Mouse (Mus musculus) cerebellum, postnatal 36 days (tissue): ENCODE data around the gene Sec22b.
A peak's percentile ranks its signal among the peaks of the same experiment; 100 is the strongest.

Experiments used
- DNase-seq, 2 experiments: peaks; one replicate each; pipeline ENCODE4 v3.0.0; 2021 to 2022; ENCODE audit warnings: mixed read lengths in 2 of 2

The Sec22b gene

DNA sequence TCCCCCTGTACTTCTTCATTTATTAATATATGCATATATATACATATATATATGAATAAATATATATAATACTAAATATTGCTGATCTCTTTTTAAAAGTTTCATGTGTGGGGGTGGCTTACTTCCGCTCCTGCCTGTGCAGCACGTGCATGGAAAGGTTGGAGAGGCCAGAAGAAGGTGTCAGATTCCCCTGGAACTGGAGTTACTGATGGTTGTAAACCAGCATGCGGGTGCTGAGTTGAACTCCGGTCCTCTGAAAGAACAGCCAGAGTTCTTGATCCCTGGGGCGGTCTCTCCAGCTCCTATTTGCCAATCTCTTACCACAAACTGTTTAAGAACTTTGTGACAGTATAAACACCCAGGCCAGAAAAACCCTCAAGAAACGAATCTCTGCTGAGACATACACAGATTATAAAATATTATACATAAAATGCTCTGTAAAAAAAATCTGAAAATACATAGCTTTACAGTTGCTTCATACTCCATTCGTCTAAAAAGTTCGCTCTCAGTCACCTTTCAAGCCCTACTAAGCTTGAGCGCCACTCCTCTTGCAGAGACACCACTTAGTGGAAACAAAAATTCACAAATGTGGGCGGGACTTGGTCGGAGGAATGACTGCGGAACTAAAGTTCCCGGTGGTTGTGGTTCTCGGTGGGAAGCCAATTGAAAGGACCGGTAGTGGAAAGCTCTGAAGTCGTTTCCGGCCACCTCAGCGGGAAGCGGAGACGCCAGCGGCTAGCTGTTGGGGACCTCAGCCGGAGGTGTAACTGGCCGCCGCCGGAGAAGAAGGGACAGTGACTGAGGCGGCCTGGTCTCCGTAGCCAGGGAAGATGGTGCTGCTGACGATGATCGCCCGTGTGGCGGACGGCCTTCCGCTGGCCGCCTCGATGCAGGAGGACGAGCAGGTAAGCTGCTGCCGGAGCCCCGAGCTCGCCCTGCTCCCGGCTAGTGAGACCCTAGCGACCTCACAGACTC, at the start of gene Sec22b:
TSS of gene Sec22b (plus strand) at position 675 of the 975 bp plus-strand sequence.
- peak; percentile 90 to 95 for DNase-seq

DNA sequence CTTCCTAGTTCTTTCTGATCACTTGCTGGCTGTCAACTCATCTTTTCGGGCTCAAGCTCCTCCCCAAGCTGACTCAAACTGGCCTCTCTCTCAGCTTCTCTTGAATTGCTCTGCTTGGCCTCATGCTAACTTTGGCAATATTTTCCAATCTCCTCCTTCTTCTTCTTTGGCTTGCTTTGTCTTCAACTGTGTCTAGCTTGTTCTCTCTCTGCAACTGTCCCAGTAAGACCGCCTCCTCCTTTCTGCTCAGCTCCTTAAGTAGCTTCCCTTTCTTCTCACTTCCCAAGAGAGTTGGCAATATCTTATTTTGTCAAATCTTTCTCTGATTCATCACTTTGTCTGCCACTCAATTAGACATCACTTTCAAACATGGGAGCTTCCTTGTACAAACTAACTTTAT, 49.2 kb upstream of the Sec22b start:
- DNase-seq, result no peak

DNA sequence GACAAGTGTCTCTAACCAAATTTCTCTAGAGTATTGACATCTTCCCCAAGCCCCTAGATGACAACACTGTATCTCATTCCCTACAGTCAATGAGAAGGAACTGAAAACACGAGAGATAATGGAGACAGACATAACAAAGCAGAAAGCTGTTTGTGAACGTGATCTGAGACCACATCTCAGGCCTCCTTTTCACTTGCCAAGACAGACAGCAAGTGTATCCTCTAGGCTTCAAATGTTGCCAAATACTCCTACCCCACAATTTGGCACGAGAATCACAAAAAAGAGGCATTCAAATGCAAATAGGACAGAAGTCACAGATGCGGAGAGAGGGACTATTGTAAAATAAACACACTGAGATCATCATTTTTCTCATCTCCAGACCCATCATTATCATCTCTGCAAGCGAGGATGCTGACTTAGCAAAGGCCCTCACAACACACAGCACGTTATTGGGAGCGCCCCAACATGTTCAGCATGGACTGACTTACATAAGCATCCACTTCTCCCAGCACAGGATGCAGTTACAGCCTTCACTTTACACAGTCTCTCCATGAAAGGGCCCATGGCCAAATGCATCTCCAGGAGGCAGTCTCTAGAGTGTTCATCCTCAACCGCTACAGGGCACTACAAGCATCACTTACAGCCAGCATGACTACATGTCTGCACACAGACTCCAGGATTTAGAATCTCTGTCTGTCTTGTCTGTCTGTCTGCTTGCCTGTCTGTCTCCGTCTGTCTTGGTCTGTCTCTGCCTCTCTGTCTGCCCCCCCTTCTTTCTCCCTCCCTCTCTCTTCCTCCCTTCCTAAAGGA, 46.2 kb upstream of the Sec22b start:
- DNase-seq, result peak; percentile 71 to 72

DNA sequence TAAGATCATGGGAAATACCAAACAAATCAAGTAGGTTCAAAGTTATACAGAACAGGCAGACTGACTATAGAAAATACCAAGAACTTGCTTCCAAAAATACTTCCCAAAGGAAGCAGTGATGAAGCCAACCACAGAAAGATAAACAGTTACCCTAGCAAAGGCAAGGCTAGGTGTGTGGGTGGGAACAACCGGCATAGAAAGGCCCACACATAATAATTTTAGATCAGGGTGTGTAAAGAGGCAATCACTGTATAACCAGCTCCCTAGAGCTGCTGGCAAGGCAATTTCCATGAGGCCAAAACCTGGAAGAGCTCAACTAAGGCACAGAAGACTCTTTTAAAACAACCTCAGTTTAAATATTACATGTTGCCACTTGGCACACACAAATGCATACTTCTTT, 41.6 kb upstream of the Sec22b start:
- no peak for DNase-seq

DNA sequence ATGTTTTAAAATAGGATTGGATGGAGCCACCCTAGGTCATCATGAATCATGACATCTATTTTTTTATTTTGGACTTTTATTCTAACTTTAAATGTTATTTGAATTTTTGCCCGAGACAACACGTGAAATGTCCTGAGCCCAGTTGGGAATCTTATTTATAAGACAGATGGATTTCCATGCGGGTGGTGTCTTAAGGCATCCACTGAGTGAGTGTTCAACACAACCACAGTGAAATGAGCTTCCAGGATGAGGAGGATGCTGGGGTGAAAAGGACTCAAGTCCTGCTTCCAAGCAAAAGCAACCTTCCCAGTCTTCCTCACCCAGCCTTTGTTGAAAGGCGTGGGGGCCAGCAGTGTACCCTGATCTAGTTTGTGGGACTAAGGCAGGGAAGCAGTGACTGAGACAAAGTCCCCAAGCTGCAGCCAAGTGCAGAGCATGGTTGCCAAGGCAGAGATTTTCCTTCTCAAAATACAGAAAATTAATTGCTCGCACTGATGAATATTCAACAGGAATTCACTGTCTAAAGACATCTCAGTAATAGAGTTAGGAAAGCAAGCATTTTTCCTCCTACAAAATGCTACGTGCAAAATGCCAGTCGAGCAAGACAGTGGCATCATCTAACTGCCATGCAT, 40.1 kb upstream of the Sec22b start:
- peak in 1 of 2 experiments; percentile 22 for DNase-seq

DNA sequence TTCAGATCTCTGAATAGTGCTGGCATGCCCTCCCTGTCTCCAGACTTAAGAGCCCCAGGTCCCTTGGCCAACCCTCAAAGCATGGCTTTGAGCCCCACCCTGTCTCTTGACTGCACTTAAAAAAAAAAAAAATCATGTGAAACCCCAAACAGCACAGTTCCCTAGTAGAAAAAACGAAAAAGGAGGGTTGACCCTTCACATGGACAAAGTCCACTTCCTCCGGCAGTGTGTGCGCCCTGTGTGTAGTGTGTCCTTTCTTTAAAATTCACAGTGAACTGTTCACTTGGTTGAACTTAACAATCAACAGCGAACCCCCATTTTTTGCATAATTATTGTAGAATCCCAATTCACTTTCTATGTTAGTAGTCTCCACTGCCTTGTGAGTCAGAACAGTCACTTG, 34.3 kb upstream of the Sec22b start:
- no peak for DNase-seq

DNA sequence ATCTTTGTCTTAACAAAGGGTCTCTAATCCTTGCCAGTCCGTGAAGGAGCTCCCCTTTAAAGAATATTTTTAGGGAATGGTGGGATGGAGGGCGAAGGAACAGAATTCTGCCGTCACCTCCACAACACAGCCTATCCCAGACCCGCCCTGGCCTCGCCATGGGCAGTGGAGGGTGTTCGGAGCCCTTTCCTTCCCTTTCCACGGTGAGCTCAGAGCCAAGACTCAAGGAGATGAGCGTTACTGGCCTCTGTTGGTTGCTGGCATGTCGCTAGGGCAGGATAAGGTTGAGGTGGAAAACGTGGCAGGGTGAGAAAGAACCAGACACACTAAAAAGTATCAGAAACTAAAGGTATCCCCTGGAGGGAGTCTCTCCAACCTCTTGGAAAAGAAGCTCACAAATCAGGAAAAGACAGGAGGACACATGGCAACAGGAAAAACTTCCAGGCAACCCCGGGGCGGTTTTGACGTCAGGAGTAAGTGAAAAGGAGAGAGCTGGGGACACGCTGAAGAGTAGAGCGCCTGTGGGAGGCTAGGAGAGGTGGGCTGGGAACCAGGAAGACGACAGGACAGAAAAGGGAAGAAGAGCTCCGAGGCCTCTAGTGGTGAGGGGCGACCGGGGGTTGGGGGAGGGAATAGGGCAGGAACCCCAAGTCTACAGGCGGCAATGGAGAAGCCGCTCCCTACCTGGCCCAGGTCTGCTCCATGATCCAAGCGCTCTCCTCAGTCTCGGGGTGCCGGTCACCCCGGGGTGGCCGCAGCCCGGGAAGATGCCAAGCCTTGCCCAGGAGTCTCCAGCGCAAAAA, 33.6 kb upstream of the Sec22b start:
- DNase-seq, result no peak

GRCm38 (mm10) chr3:97868024-97868689, 32.8 kb upstream of the Sec22b start:
- peak; percentile 63 to 68 for DNase-seq

- DNase-seq, result no peak
Measured at GRCm38 (mm10) chr3:97868733-97869132, 32.3 kb upstream of the Sec22b start.

- no peak for DNase-seq
Measured at GRCm38 (mm10) chr3:97869730-97870129, 31.3 kb upstream of the Sec22b start.

GRCm38 (mm10) chr3:97874777-97875176, 26.2 kb upstream of the Sec22b start:
- no peak for DNase-seq

- no peak for DNase-seq
Measured at GRCm38 (mm10) chr3:97876259-97876658, 24.7 kb upstream of the Sec22b start.

DNA sequence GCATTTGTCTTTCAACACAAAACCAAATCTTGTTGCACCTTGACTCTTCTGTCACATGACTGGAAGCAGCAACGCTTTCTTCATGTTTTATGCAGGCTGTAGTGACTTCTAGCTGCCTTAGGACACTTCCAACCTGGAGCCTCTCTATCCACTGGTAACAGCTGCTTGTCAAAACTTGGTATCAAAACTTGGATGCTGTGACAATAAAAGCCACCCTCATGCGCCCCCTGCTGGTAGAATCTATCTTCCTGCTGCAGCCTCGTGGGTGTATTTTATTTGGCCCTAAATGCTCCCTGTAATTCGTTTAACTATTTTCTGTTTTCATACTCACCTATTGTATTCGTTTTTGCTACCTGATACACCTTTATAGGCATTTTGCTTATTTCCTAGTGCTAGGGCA, 21.8 kb upstream of the Sec22b start:
- DNase-seq, result peak; percentile 65 to 68

GRCm38 (mm10) chr3:97881576-97881975, 19.4 kb upstream of the Sec22b start:
- no peak for DNase-seq

- DNase-seq, result peak; percentile 36 to 54
Measured at GRCm38 (mm10) chr3:97887785-97888167, 13.2 kb upstream of the Sec22b start.

- peak; percentile 87 for DNase-seq
Measured at GRCm38 (mm10) chr3:97888168-97888901, 12.7 kb upstream of the Sec22b start, which contains the start of gene Pde4dip. Gene Pde4dip, minus strand, starts transcription at chr3:97888707.

GRCm38 (mm10) chr3:97890205-97890604, 10.8 kb upstream of the Sec22b start:
- DNase-seq, result no peak

- peak; percentile 29 to 31 for DNase-seq
Measured at GRCm38 (mm10) chr3:97894695-97895094, 6.3 kb upstream of the Sec22b start.

GRCm38 (mm10) chr3:97898381-97898780, 2.6 kb upstream of the Sec22b start:
- no peak for DNase-seq

GRCm38 (mm10) chr3:97901586-97901985, 596 bp downstream of the Sec22b start:
- no peak for DNase-seq

DNA sequence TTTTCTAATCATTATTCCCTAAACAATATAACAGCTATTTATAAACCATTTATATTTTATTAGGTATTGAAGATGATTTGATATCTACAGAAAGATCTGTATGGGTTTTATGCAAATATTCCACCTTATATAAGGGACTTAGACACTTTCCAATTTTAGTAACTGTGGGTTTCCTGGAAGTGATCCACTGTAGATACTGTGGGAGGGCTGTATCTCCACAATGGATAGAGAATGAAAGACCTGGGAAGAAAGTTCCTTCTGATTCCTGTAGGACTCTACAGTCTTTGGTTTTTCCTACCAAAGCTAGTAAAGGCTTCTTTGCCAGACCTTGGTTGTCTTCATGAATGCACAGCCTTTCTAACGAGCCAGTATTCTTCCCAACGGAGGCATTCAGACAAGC, 8.7 kb downstream of the Sec22b start:
- no peak for DNase-seq
